Mouse (Mus musculus) ES-E14 (cell line): ENCODE results near the gene Add1. TPM values are rescaled to one million over a fixed set of nuclear protein-coding genes. Genes with fewer than 3 reads are reported as not detected.

ENCODE experiments used
- DNase-seq: peaks from one replicate; pipeline ENCODE4 v3.0.0-alpha.2; 2013; ENCODE audit warnings: low read depth, low spot score
- H3K27ac ChIP-seq: 2 replicates; pipeline ENCODE4 v1.5.1; 2012; ENCODE audit warnings: low read depth, mild to moderate bottlenecking, low read length, moderate library complexity, mixed read lengths; ENCODE audit not compliant: poor library complexity, insufficient read depth, severe bottlenecking
- H3K36me3 ChIP-seq: 2 replicates; pipeline ENCODE4 v1.6.1; 2012; ENCODE audit warnings: mild to moderate bottlenecking, low read length, moderate library complexity, mixed read lengths; ENCODE audit not compliant: control insufficient read depth, poor library complexity, insufficient read depth, severe bottlenecking
- H3K4me1 ChIP-seq, 2 experiments: fragments of 150-350 bp in 1 of 2; sonication (generic) in 1 of 2; 2 replicates each; pipeline ENCODE4 v1.6.1; 2012; ENCODE audit warnings: low read length in 2 of 2, mild to moderate bottlenecking in 1 of 2, mixed read lengths in 1 of 2; ENCODE audit not compliant: control insufficient read depth in 2 of 2, insufficient read depth in 2 of 2, poor library complexity in 1 of 2
- H3K4me3 ChIP-seq, 2 experiments: fragments of 150-350 bp in 1 of 2; sonication (generic) in 1 of 2; 2 replicates each; pipeline ENCODE4 v1.5.1; 2012; ENCODE audit warnings: low read length in 2 of 2, low read depth in 1 of 2, mild to moderate bottlenecking in 1 of 2, mixed read lengths in 1 of 2; ENCODE audit not compliant: insufficient read depth in 1 of 2, poor library complexity in 1 of 2, severe bottlenecking in 1 of 2
- H3K9ac ChIP-seq: 2 replicates; pipeline ENCODE4 v1.6.1; 2012; ENCODE audit warnings: low read depth, mild to moderate bottlenecking, low read length, mixed read lengths; ENCODE audit not compliant: poor library complexity, insufficient read depth, severe bottlenecking
- H3K9me3 ChIP-seq: fragments of 150-350 bp; sonication (generic); 2 replicates; pipeline ENCODE4 v1.6.1; 2012; ENCODE audit warnings: low read depth, mild to moderate bottlenecking, low read length; ENCODE audit not compliant: control insufficient read depth, insufficient read depth
- CHD2 ChIP-seq: IDR thresholded peaks from 2 replicates; pipeline ENCODE4 v1.6.1; 2014; ENCODE audit warnings: mild to moderate bottlenecking, low read depth, low read length, inconsistent platforms
- HCFC1 ChIP-seq: IDR thresholded peaks from 2 replicates; pipeline ENCODE4 v1.6.1; 2012; ENCODE audit warnings: low read length, inconsistent platforms, borderline replicate concordance; ENCODE audit not compliant: insufficient read depth
- MAFK ChIP-seq: IDR thresholded peaks from 2 replicates; pipeline ENCODE4 v1.6.1; 2014; ENCODE audit warnings: mild to moderate bottlenecking, low read depth, low read length, inconsistent platforms; ENCODE audit not compliant: insufficient read depth
- ZC3H11A ChIP-seq: IDR thresholded peaks from 2 replicates; pipeline ENCODE4 v1.6.1; 2012; ENCODE audit warnings: low read depth, mild to moderate bottlenecking, inconsistent platforms, low read length, borderline replicate concordance
- ZNF384 ChIP-seq: IDR thresholded peaks from 2 replicates; pipeline ENCODE4 v1.6.1; 2012; ENCODE audit warnings: low read depth, low read length, inconsistent platforms
- in situ Hi-C, 2 experiments: fragments of 600-800 bp; cut with MboI; formaldehyde crosslinking; loops; one replicate each; pipeline ENCODE4 v1.15.1; 2025; ENCODE audit warnings: low sequenced_read_pairs in 2 of 2, inconsistent platforms in 1 of 2; ENCODE audit not compliant: unreplicated experiment in 2 of 2
- total RNA-seq: library from RNA; depleted of rRNA; stranded (reverse); fragments of 300-350 nt; gene quantifications from 2 replicates; pipeline ENCODE4 v1.2.3, GENCODE M21; 2012

Add1 gene
- total RNA-seq, 1 experiment: 78.4 TPM

DNA sequence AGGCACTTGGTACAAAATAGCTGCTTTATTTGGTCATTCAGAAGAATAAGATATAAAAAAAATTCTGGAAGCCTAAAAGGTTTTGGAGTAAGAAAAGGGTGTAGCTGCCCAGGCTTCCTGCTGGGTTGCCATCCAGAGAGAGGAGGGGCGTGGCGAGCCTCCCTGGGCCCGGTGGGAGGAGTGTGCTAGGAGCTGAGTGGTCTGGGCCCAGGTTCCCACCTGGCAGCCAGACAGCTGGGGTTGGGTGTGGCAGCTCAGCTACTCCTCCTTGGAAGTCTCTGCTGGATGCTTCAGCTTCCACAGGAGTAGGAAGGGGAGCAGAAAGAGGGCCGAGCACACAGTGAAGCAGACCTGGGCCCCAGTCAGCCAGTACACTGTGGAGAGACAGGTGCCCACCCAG is 60.2 kb downstream of the Add1 start:
- peak overlapping the region; percentile 70 for H3K27ac ChIP-seq
- H3K9me3 ChIP-seq: no peaks in the 10 kb centered on the region
- TF ChIP-seq ZC3H11A: no peak
- TF ChIP-seq MAFK: no peak
- H3K4me1 ChIP-seq: peaks cover 4 to 24% of the 10 kb centered on the region in 2 experiments; a peak in 3 of 4 replicates
- peak; percentile 84 for DNase-seq
- H3K4me3 ChIP-seq: no peak overlapping the region
- H3K9ac ChIP-seq: no peak overlapping the region
- in situ Hi-C loops: no loop called here
- peaks cover 44% of the 10 kb centered on the region for H3K36me3 ChIP-seq

DNA sequence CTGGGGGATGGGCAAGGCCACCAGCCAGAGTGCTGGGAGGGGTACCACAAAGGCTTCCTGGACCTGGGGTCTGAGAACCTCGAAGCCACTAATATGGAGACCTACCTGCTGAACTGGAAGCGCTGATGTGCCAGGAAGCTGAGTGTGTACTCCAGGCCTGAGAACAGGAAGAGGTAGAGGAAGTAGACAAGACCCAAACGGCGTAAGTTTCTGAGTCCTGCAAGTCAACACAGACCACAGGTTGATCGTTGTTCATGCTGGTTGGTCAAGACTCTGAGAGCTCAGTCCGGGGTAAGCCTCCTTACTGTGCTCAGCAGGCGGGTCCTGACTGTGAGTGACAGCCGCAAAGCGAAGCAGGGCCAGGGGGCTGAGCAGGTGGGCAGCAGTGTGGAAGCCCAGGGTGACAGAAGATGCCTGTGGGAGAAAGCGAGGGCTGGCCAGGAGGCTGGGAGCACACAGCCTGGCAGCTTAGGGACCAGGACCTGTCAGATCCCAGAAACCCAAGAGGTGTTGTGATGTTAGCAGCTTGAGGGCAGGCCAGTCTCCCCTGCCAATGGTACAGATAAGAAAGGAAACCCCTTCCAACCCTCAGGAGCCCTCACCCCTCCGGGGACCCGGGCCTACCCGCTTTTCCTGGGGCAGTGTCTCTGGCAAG is 61.4 kb downstream of the Add1 start:
- Histone ChIP-seq H3K9ac (peak overlapping the region; percentile 87; the same call in 1 of the 2 replicates), H3K36me3 (peaks cover 53% of the 10 kb centered on the region), H3K4me1 (peaks cover 4 to 26% of the 10 kb centered on the region in 2 experiments; a peak in 3 of 4 replicates), H3K4me3 (no peak overlapping the region; a peak in 1 of 4 replicates), H3K9me3 (no peaks in the 10 kb centered on the region), H3K27ac (peak overlapping the region; percentile 70; the same call in 1 of the 2 replicates)
- DNase-seq: no peak
- no peak for TF ChIP-seq MAFK
- no peak for TF ChIP-seq ZNF384
- TF ChIP-seq HCFC1: no peak
- TF ChIP-seq ZC3H11A: no peak
- TF ChIP-seq CHD2: no peak
- in situ Hi-C loops: no loop called here

DNA sequence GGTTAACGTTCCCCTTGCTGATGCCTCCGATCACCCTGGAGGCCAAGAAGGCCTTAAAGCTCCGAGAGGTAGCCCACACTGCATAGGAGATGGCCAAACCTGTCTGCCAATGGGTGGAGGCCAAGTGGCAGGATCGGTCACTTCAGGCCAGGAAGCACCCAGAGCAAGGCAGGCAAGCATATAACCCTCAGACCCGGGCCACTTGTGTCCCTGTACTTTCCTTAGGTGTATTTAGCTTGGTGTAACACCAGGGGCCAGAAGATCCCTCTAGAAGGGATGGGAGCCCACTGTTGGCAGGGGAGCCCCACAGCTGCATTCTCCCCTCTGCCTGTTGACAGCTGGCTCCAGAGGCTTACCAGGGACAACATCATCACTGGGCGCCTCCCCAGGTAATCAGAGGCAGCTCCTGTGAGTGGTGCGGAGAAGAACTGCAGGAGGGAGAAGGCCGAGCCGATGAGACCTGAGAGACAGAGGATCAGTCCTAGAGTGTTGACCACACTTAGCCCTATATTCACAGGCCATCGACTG is 62.3 kb downstream of the Add1 start:
- Histone ChIP-seq H3K36me3 (peaks cover 56% of the 10 kb centered on the region), H3K9me3 (no peaks in the 10 kb centered on the region), H3K4me3 (peak overlapping the region; percentile 77 to 79), H3K4me1 (peaks cover 4 to 26% of the 10 kb centered on the region in 2 experiments; a peak in 3 of 4 replicates), H3K9ac (peak overlapping the region; percentile 87; the same call in 1 of the 2 replicates), H3K27ac (no peak overlapping the region; the same call in 1 of the 2 replicates)
- no peak for TF ChIP-seq MAFK
- no peak for TF ChIP-seq ZNF384
- TF ChIP-seq HCFC1: no peak
- no peak for TF ChIP-seq CHD2
- no peak for TF ChIP-seq ZC3H11A
- in situ Hi-C loops: no loop called here
- no peak for DNase-seq

DNA sequence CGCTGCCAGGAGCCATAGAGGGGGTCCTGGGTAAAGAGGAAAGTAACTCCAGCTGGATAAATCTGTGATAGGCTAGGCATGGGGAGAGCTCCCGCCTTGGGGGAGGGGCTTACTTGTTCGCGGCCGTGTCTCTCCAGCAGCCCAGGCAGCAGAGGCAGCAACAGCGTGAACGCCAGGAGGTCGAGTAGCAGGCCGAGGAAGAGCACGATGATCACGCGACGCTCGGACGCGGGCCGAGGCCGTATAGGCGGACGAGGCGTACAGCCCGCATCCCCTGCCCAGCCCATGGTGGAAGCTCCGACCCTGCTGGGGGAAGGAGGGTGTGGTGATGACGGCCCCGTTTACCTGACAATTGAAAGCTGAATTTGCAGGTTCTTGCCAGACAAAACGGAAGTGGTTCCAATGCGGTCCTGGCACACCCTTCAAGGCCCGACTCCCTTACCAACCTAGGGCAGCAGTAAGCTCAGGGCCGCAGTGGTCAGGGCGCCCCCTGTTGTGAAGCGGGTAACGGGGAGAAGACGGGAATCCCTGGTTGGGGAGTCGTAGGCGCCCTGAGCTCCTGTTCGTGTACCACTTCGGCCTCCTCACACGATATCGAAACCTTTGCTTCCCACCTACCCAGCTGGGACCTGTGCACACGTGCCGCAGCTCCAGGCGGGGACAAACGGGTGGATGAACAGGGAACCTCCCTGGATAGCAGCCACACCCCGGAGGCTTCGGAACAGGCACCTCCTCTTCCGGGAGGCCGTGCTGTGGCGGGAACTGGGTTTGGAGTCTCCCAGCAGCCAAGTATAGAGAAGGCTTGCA is 63.2 kb downstream of the Add1 start, which contains the start of gene Mfsd10:
Gene Mfsd10, minus strand, starts transcription at position 732 of the 807 bp plus-strand sequence.
- in situ Hi-C loops: no loop called here
- peak within 1 kb of the TSS; percentile 77 to 79 for H3K4me3 ChIP-seq
- no peaks in the 10 kb centered on the region for H3K9me3 ChIP-seq
- DNase-seq: peak; percentile 78
- TF ChIP-seq HCFC1 (no peak; the same call in 1 of the 2 replicates), MAFK (no peak), ZC3H11A (no peak), CHD2 (no peak), ZNF384 (no peak)
- H3K9ac ChIP-seq: peak within 1 kb of the TSS; percentile 87
- H3K4me1 ChIP-seq: peaks cover 4 to 26% of the 10 kb centered on the region in 2 experiments; a peak in 3 of 4 replicates
- peaks cover 58% of the 10 kb centered on the region for H3K36me3 ChIP-seq
- H3K27ac ChIP-seq: peak within 1 kb of the TSS; percentile 93
